8 mouse cellular contexts compared by ENCODE assay signal in genomic region chr11:119058041-119058995, GRCm38 (mm10). TPM values are rescaled to one million over a fixed set of nuclear protein-coding genes. Genes with fewer than 3 reads are reported as not detected.
A peak's percentile ranks its signal among the peaks of the same experiment; 100 is the strongest.
DNase-seq lines count a peak whose midpoint lies in the region; ATAC-seq and TF ChIP-seq lines count a peak whose summit lies in the region.

No protein-coding gene starts in this region.

- H3K27me3 ChIP-seq in embryonic facial prominence, embryonic 10.5 days (replicated peaks; ENCODE audit: low read depth, poor library complexity, severe bottlenecking): peaks cover 98% of the 10 kb centered on the region
- peaks cover 77% of the 10 kb centered on the region for H3K27me3 ChIP-seq in hindbrain, embryonic 13.5 days
- peaks cover 100% of the 10 kb centered on the region for H3K27me3 ChIP-seq in liver, embryonic 11.5 days (replicated peaks; ENCODE audit: control insufficient read depth, insufficient read depth, low read length)
- peaks cover 11% of the 10 kb centered on the region for H3K27me3 ChIP-seq in midbrain, postnatal 0 days (ENCODE audit: insufficient read depth, low read length)

- H3K4me3 ChIP-seq in embryonic facial prominence, embryonic 10.5 days: peak overlapping the region; percentile 72
- H3K4me3 ChIP-seq in hindbrain, embryonic 13.5 days: peak overlapping the region; percentile 21
- H3K4me3 ChIP-seq in liver, embryonic 11.5 days (ENCODE audit: low read depth, low read length): 0 out of 2 replicates have a peak overlapping the region, but pooled peaks have one; percentile 8
- peak overlapping the region; percentile 19 for H3K4me3 ChIP-seq in midbrain, postnatal 0 days (ENCODE audit: low read depth, low read length)

- H3K4me2 ChIP-seq in hindbrain, embryonic 13.5 days: peak overlapping the region; percentile 88
- H3K4me2 ChIP-seq in liver, embryonic 11.5 days: peak overlapping the region; percentile 82; the same call in 1 of the 2 replicates
- H3K4me2 ChIP-seq in midbrain, postnatal 0 days (ENCODE audit: low read depth, low read length, poor library complexity, severe bottlenecking): peak overlapping the region; percentile 38

- H3K9me3 ChIP-seq in embryonic facial prominence, embryonic 10.5 days: no peaks in the 10 kb centered on the region
- no peaks in the 10 kb centered on the region for H3K9me3 ChIP-seq in hindbrain, embryonic 13.5 days
- H3K9me3 ChIP-seq in liver, embryonic 11.5 days (ENCODE audit: control insufficient read depth, low read length): no peaks in the 10 kb centered on the region
- no peaks in the 10 kb centered on the region for H3K9me3 ChIP-seq in midbrain, postnatal 0 days (ENCODE audit: low read length)

- peak; percentile 57 for TF ChIP-seq CTCF in midbrain, postnatal 0 days (IDR thresholded peaks at IDR 0.05)

- 2% methylated on average over 58 of the region's 58 CpGs for WGBS in embryonic facial prominence, embryonic 10.5 days
- WGBS in hindbrain, embryonic 13.5 days: 1% methylated on average over 58 of the region's 58 CpGs
- 4% methylated on average over 58 of the region's 58 CpGs for WGBS in liver, embryonic 11.5 days
- WGBS in midbrain, postnatal 0 days: 3% methylated on average over 52 of the region's 58 CpGs

- H3K9ac ChIP-seq in hindbrain, embryonic 13.5 days: peak overlapping the region; percentile 49
- no peak overlapping the region for H3K9ac ChIP-seq in liver, embryonic 11.5 days (ENCODE audit: low read depth, low read length)
- H3K9ac ChIP-seq in midbrain, postnatal 0 days (replicated peaks; ENCODE audit: low read length, poor library complexity, severe bottlenecking): 0 out of 2 replicates have a peak overlapping the region, but pooled peaks have one; percentile 37

- peak overlapping the region; percentile 1; the same call in 1 of the 2 replicates for H3K27ac ChIP-seq in embryonic facial prominence, embryonic 10.5 days (replicated peaks)
- H3K27ac ChIP-seq in hindbrain, embryonic 13.5 days: no peak overlapping the region; the same call in 1 of the 2 replicates
- no peak overlapping the region for H3K27ac ChIP-seq in liver, embryonic 11.5 days (ENCODE audit: low read depth, low read length)
- H3K27ac ChIP-seq in midbrain, postnatal 0 days (ENCODE audit: low read depth, low read length): peak overlapping the region; percentile 92; the same call in 1 of the 2 replicates

- peaks cover 62% of the 10 kb centered on the region for H3K4me1 ChIP-seq in embryonic facial prominence, embryonic 10.5 days
- H3K4me1 ChIP-seq in hindbrain, embryonic 13.5 days (replicated peaks): peaks cover 52% of the 10 kb centered on the region
- peaks cover 12% of the 10 kb centered on the region for H3K4me1 ChIP-seq in liver, embryonic 11.5 days (replicated peaks; ENCODE audit: control insufficient read depth, insufficient read depth, low read length)
- H3K4me1 ChIP-seq in midbrain, postnatal 0 days (ENCODE audit: insufficient read depth, low read length): peaks cover 33% of the 10 kb centered on the region

- no peak for ATAC-seq in hindbrain, embryonic 13.5 days (ENCODE audit: low FRiP score)
- no peak for ATAC-seq in liver, embryonic 11.5 days (replicated peaks; ENCODE audit: low FRiP score)
- no peak for ATAC-seq in midbrain, postnatal 0 days (ENCODE audit: low FRiP score)

- DNase-seq in heart, adult 11 months: peak; percentile 95
- DNase-seq in heart, postnatal 4 days: no peak
- DNase-seq in embryonic facial prominence, embryonic 10.5 days (ENCODE audit: low spot score): peak; percentile 57
- DNase-seq in liver, embryonic 11.5 days (ENCODE audit: low spot score): peak; percentile 36
- DNase-seq in midbrain, postnatal 0 days (ENCODE audit: low spot score): peak; percentile 60
- no peak for DNase-seq in layer of hippocampus, adult 9-10 months (ENCODE audit: low spot score)
- DNase-seq in adipocyte (ENCODE audit: low spot score): no peak

- no peaks in the 10 kb centered on the region for H3K36me3 ChIP-seq in embryonic facial prominence, embryonic 10.5 days (replicated peaks)
- H3K36me3 ChIP-seq in hindbrain, embryonic 13.5 days: no peaks in the 10 kb centered on the region
- no peaks in the 10 kb centered on the region for H3K36me3 ChIP-seq in liver, embryonic 11.5 days (ENCODE audit: control insufficient read depth, insufficient read depth, low read length)
- no peaks in the 10 kb centered on the region for H3K36me3 ChIP-seq in midbrain, postnatal 0 days (ENCODE audit: insufficient read depth, low read length)

RNA-seq across cellular contexts. Expression of gene Cbx8, which starts 17.5 kb away (rescaled TPM):
- total RNA-seq in heart, postnatal 4 days (2021): 1 to 10 TPM; 5.6 to 5.7 TPM
- polyA plus RNA-seq in embryonic facial prominence, embryonic 10.5 days (2016; fragmentation: Nextera tagmentation; extraction: Ambion mirVana): 11.6 and 12.4 TPM in 2 replicates
- polyA plus RNA-seq in hindbrain, embryonic 13.5 days (2015; fragmentation: Nextera tagmentation; extraction: Ambion mirVana): 10.0 and 11.1 TPM in 2 replicates
- 6.5 and 7.1 TPM in 2 replicates for polyA plus RNA-seq in liver, embryonic 11.5 days (2014; fragmentation: Nextera tagmentation; extraction: Ambion mirVana)
- total RNA-seq in midbrain, postnatal 0 days (2014; rRNA removed): 14.9 and 15.5 TPM in 2 replicates
- 6.8 and 7.6 TPM in 2 replicates for polyA plus RNA-seq in midbrain, postnatal 0 days (2015; fragmentation: Nextera tagmentation; extraction: Ambion mirVana)

RNA-seq across cellular contexts. Expression of gene Cbx4, which starts 27.7 kb away (rescaled TPM):
- 10 to 100 TPM; 30.5 to 34.9 TPM for total RNA-seq in heart, postnatal 4 days (2021)
- polyA plus RNA-seq in embryonic facial prominence, embryonic 10.5 days (2016; fragmentation: Nextera tagmentation; extraction: Ambion mirVana): 4.7 and 5.2 TPM in 2 replicates
- polyA plus RNA-seq in hindbrain, embryonic 13.5 days (2015; fragmentation: Nextera tagmentation; extraction: Ambion mirVana): 14.1 and 15.8 TPM in 2 replicates
- 5.1 TPM in 2 replicates for polyA plus RNA-seq in liver, embryonic 11.5 days (2014; fragmentation: Nextera tagmentation; extraction: Ambion mirVana)
- 48.6 and 53.4 TPM in 2 replicates for total RNA-seq in midbrain, postnatal 0 days (2014; rRNA removed)
- 30.5 TPM in 2 replicates for polyA plus RNA-seq in midbrain, postnatal 0 days (2015; fragmentation: Nextera tagmentation; extraction: Ambion mirVana)

RNA-seq across cellular contexts. Expression of gene Cbx2, which starts 35.6 kb away (rescaled TPM):
- 1 to 10 TPM; 7.6 to 7.8 TPM for total RNA-seq in heart, postnatal 4 days (2021)
- 150 and 152 TPM in 2 replicates for polyA plus RNA-seq in embryonic facial prominence, embryonic 10.5 days (2016; fragmentation: Nextera tagmentation; extraction: Ambion mirVana)
- 20.3 and 24.2 TPM in 2 replicates for polyA plus RNA-seq in hindbrain, embryonic 13.5 days (2015; fragmentation: Nextera tagmentation; extraction: Ambion mirVana)
- polyA plus RNA-seq in liver, embryonic 11.5 days (2014; fragmentation: Nextera tagmentation; extraction: Ambion mirVana): 22.1 and 22.2 TPM in 2 replicates
- total RNA-seq in midbrain, postnatal 0 days (2014; rRNA removed): 9.6 and 10.6 TPM in 2 replicates
- polyA plus RNA-seq in midbrain, postnatal 0 days (2015; fragmentation: Nextera tagmentation; extraction: Ambion mirVana): 5.6 and 6.7 TPM in 2 replicates

Comparison
In these comparisons a context has a peak if more than half of its experiments do, and no peak if none do; other contexts are left out.
1. DNase-seq: peak in heart, adult 11 months (single experiment), embryonic facial prominence, embryonic 10.5 days (single experiment), liver, embryonic 11.5 days (single experiment) and midbrain, postnatal 0 days (single experiment); none in heart, postnatal 4 days (single experiment), layer of hippocampus, adult 9-10 months (single experiment) and adipocyte (single experiment).
2. H3K27ac ChIP-seq: peak in embryonic facial prominence, embryonic 10.5 days (single experiment) and midbrain, postnatal 0 days (single experiment); none in hindbrain, embryonic 13.5 days (single experiment) and liver, embryonic 11.5 days (single experiment).
3. H3K4me3 ChIP-seq: peak in every context shown above with its lines; median percentile 72 in embryonic facial prominence, embryonic 10.5 days; 21 in hindbrain, embryonic 13.5 days; 19 in midbrain, postnatal 0 days; 8 in liver, embryonic 11.5 days.
4. H3K4me2 ChIP-seq: peak in every context shown above with its lines; median percentile 88 in hindbrain, embryonic 13.5 days; 82 in liver, embryonic 11.5 days; 38 in midbrain, postnatal 0 days.